Mouse (Mus musculus): ENCODE measurements around the gene Rab20.

DNA sequence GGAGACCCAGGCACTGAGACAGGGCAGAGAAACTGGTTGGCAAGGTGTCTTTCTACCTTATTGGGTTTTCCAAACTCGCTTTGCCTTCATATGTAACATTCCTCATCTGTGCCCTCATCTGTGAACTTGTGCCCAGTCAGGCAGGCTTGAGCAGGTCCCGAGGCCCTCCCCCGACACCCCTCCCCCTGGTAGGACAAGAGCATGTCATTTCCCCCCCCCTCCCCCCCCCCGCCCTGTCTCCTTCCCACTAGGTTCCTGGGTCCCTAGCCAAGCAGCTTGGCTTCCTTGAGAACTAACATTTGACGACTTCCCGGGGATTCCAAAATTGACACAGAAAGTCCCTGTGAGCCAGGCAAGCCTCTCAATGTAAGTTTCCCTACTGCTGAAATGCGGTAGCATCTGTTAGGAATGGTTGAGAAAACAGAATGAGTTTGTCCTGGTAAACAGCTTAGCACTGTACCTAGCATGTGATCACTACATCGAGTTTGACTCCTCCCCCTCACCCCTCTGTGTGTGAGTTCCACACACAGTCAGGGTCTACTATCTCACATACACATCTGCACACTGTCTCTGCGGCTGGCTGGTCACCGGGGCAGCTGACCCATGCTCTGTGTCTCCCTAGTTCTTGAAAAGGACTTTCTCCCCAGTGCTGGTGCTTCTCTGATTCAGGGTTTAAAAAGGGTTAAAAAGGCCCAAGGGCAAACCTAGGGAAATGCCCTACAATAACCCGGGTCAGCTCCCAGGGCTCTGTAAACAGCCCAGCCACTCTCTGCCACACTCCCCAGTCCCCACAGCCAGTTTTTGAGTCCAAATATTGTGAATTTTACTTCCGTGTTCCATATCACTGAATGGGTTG, 20.3 kb downstream of the Rab20 start:
- TF ChIP-seq EP300 (IDR thresholded peaks at IDR 0.05; ENCODE audit: insufficient read depth, low read depth, low read length), result no peak
- no peak for TF ChIP-seq POLR2A (IDR thresholded peaks at IDR 0.05; ENCODE audit: insufficient read depth, low read depth, low read length)
